Mouse (Mus musculus) c-Kit-positive CD71-negative TER-119-negative erythroid progenitor cells, embryonic 14.5 days (primary cell): ENCODE data around the gene Necap2.
A peak's percentile ranks its signal among the peaks of the same experiment; 100 is the strongest.

Experiments used
- DNase-seq: peaks from one replicate; pipeline ENCODE4 v3.0.0-alpha.2; 2013; ENCODE audit warnings: low read depth

Gene Necap2

DNA sequence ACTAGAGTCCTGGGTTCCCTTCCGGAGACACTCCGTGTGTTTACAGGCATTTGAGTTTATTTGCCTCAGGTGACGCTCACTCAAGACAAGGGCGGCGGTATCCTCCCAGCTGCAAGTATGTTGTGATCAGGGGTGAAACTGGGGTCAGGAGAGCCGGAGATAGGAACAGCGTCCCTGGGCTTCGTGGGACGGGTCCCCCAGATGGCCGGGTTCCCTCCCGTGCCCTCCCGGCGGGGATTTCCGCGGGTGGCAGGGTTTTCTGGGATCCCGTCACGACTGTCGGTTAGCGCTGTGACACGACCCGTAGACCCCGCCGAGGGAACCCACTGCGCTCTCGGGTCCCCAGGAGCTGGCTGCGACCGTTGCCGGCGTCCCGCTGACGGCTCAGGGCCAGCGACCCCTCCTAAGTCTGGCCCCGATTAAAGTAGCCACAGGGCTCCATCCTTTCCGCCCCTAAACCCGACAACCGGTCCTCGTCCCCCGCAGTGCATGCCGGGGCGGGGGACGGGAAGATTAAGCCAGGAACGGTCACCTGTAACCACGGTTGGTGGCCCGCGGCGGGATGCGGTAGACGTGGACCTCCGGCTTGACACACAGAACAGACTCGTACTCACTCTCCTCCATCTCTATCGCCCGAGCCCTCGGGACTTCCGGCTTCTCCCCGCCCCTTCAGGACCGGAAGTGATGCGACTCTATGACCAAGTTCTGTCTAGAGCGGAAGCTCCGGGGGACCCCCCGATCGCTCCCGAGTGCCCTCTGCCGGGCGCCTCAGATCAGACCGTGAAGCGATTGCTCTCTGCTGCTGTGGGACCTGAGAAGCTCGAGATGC, at the start of gene Necap2:
Gene Necap2, minus strand, starts transcription at position 677 of the 829 bp plus-strand sequence.
- DNase-seq: peak; percentile 96

- DNase-seq: no peak
Measured at GRCm38 (mm10) chr4:141123065-141123464, 44.9 kb upstream of the Necap2 start.

GRCm38 (mm10) chr4:141122663-141123062, 44.5 kb upstream of the Necap2 start:
- no peak for DNase-seq

DNA sequence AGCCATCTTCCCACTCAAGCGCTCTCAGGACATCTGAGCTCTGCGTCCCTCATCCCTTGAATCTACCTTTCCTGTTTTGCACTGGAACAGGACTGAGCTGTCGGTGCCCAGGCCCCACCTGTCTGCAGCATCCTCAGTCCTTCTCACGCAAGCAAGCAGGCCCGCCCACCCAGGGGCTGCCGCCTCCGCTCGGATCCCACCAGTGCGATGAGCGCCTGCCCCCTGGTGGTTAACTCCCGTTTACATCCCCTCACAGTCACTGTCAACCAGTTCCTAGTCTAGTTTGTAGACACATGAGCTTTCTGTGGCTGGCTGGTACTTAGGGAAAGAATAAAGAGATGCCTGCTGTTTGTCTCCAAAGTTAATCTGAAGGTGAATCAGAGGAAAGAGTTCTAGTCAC, 42.5 kb upstream of the Necap2 start:
- no peak for DNase-seq

GRCm38 (mm10) chr4:141118691-141119090, 40.5 kb upstream of the Necap2 start:
- no peak for DNase-seq

- DNase-seq: no peak
Measured at GRCm38 (mm10) chr4:141115398-141115797, 37.2 kb upstream of the Necap2 start.

DNA sequence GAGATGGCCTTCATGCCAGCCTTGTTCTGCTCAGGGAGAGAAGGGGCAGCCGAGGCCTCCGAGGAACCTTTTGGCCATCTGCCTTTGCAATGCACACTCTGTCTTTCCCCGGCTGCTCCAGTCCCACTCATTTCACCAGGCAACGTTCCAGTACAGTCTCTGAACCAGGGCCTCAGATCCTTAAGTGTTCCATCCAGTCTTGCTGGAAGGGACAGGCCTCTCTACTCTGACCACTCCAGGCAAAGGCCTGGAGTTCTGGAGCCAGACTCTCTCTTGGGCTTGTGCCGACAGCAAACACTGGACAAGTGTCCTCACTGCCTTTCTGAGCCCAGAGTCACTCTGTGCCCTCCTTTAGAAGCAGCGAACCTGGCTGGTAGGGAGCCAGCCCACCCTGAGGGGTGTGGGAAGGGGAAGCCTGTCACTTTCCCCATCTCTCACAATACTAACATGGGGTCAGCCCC, 36.4 kb upstream of the Necap2 start:
- DNase-seq: no peak

DNA sequence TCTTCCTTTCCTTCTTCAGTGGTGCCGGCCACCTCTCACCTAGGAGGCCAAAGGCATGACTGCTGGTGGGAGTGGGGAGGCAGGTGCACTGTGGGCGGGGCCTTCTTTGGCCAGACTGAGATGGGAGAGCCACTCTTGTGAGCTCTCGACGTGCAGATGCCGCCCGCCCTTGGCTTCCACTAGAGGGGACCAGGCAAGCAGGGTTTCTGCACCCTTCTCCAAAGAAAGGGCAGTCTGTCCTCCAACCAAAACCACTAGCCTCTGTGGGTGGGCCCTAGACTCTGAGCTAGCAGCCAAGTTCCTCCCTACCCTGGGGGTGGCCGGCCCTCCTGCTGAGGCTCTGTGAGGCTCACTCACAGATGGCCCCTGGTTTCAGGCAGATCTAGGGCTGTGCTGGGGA, 35.7 kb upstream of the Necap2 start:
- DNase-seq: no peak

DNA sequence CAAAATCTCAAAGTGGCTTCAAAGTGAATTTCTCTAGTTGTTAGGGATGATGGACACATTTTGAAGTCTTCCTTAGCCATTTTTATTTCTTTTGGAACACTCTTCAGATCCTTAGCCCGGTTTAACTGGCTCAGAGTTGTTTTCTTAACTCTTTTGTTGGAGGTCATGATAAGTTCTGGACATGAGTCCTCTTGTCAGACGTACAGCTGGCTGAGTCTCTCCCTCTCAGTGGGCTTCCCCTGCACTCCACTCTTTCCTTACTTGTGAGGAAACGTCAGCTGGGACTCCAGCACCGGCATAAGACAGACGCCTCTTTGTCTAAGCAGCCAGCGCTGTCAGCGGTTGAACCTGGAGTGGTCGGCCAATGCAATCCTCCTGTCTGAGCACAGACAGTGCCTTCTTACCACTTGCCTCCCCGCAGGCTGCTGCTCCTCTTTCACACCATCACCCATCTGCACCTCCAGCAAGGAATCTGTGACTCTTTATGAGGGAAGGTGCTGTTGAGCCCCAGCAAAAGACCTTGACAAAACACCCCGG, 30.1 kb upstream of the Necap2 start:
- no peak for DNase-seq

GRCm38 (mm10) chr4:141106526-141107183, 28.5 kb upstream of the Necap2 start:
- DNase-seq: no peak

- peak; percentile 37 for DNase-seq
Measured at GRCm38 (mm10) chr4:141101855-141102254, 23.7 kb upstream of the Necap2 start.

- DNase-seq: no peak
Measured at GRCm38 (mm10) chr4:141101291-141101690, 23.1 kb upstream of the Necap2 start.

DNA sequence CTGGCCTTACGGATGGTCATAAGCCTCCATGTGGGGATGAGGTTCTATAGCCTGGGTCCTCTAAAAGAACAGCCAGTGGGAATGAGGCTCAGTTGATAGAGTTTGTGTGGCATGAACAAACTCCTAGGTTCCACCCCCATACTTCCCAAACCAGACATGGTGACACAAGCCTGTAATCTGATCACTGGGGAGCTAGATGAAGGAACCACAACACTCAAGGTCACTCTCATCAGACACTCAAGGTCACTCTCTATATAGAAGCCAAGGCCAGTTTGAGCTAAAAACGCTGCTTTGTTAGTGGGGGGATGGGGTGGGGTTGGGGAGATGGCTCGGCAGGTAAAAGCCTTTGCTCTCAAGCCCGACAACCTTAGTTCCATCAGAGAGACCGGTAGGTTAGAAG, 21.8 kb upstream of the Necap2 start:
- no peak for DNase-seq

GRCm38 (mm10) chr4:141098935-141099334, 20.8 kb upstream of the Necap2 start:
- DNase-seq: no peak

DNA sequence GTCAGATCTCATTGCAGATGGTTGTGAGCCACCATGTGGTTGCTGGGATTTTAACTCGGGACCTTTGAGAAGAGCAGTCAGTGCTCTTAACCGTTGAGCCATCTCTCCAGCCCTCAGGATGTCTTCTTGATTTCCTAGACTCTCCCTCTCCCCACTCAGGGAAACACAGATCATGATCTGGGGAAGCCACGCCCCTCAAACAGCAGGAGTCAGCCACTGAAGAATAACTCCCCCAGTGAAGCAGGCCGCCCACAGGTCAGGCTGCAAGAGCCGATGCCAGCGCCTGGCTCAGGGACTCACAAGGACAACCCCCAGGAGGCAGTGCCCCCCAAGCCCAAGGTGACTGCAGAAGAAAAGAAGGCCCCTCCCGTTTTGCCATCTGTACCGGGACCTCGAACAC, 18.6 kb upstream of the Necap2 start:
- DNase-seq: no peak

DNA sequence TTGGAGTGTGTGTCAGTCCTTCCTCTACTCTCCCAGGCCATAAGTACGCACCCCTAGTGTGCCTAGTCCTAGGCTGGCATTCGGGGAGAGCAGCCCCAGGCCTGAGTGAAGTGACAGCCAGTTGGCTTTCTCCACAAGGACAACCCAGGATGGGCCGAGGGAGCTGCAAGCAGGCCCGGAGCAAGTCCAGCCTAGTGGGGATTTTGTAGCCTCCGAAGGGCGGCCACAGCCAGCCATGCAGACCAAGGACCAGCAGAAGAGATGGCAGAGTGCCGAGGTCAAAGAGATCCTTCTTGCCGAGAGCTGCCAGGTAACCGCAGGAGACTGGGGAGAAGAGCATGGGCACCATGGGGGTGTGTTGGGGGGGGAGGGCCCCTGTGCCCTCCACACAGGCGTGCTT, 16.9 kb upstream of the Necap2 start:
- DNase-seq: no peak

DNA sequence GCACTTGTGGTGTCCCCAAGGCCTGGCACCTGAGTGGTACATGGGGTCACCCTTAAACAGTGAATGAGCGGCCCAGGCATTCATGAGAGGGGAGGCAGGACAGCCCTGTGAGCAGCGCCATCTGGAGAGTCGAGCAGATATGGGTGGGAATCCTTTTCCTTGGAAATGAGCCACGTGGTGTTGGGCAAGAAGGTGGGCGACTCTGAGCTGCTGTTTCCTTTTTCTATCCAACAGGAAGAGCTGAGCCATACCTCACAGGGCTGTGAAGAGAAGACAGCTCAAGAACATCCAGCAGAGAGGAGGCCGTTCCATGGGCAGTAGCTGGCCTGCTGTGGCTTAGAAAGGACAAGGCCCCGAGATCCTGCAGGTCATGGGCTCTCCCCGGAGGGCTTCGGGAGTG, 10.6 kb upstream of the Necap2 start:
- no peak for DNase-seq

DNA sequence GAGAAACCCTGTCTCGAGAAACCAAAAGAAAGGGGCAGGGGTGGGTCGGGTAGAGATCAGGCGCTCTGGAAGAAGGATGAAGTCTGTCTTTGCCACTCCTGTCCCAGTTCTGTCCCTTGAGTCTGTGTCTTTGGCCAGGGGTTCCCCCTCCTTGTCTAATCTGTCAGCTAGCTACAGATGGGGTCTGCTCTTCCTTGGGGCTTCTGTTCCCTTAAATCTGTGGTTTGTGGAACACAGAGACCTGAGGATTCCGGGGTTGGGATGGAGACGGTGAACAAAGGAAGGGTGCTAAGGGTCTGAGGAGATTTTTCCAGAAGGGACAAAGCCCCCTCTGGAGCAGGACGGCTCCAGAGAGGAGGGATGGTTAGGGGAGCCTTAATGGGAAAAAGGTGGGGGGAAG, 9.9 kb upstream of the Necap2 start, which contains the start of gene Spata21:
Gene Spata21, plus strand, starts transcription at position 301 of the 400 bp plus-strand sequence.
- DNase-seq: no peak

DNA sequence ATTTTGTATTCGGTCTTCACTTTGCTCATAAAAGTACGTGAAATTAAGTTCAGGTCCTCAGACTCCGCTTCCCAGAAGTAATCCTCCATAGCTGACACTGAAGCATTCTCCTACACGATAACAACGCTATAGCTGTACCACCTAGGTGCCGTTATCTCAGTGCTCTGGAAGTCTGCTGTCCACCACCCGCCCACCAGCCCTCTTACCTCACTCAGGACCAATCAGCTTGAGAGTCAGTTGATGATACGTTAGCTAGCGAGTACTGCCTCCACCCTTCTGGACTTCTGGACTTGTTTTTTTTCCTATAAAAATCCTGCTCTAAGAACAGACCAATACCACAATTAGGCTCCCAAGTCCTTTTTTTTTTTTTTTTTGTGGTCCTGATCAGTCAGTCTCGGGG, 8.7 kb upstream of the Necap2 start:
- no peak for DNase-seq

- no peak for DNase-seq
Measured at GRCm38 (mm10) chr4:141078510-141079137, 467 bp upstream of the Necap2 start.

DNA sequence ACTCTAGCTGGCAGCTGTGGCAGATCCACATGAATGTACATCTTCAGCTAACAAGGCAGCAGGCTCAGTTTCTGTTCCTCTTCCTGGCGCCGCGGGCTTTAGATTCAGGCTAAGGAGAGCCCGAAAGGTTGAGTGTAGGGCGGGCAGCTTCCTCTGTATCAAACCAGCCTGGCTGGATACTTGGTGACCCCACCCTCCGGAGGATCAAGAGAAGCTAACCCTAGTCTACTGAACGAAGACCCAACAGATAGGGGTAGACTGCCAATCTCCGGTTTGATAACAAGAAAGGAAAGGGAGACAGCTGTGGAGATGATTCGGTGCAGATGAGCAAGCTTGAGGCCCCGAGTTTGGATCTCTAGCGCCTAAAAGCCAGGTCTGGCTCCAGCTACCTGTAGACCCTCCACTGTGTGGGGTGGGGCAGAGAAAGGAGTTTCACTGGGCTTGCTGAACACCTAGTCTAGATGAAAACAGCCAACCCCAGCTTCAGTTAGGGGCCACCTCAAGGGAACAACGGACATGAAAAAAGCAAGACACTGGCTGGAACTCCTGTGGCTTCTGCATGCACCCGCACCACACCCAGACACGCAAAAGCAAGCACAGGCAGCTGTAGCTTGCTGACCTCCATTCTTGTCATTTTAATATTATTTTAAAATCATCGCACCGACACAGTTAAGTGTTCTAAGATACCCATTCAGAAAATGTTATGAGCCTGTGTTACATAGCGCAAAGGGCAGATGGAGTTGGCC, 1.2 kb downstream of the Necap2 start:
- peak; percentile 32 for DNase-seq

DNA sequence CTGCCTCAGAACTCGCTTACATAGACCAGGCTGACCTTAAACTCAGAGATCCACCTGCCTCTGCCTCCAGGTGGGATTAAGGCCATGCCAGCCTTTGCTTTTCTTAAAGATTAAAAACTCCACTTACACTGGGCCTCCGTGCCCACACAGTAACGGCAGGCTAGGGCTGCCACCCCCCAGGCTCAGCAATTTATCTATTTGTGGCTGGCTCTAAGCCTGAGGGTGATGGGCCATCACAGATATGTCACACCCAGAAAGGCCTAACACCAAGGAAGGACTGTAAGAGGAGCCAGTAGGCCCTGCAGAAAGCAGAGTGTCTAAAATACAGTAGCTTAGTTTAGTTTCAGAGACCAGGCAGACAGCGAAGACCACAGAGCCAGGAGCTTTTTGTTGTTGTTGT, 4.0 kb downstream of the Necap2 start:
- DNase-seq: no peak
